Mouse (Mus musculus) testis, postnatal 10 days (tissue): Measurements from ENCODE around the gene Sez6.

ENCODE experiments used
- DNase-seq: peaks from one replicate; pipeline ENCODE4 v3.0.0; 2021; ENCODE audit warnings: low spot score

Gene Sez6

GRCm38 (mm10) chr11:77950125-77950685, 19.6 kb downstream of the Sez6 start:
- DNase-seq, result no peak

- no peak for DNase-seq
These were observed 20.2 kb downstream of the Sez6 start for GRCm38 (mm10) chr11:77950797-77951228.

DNA sequence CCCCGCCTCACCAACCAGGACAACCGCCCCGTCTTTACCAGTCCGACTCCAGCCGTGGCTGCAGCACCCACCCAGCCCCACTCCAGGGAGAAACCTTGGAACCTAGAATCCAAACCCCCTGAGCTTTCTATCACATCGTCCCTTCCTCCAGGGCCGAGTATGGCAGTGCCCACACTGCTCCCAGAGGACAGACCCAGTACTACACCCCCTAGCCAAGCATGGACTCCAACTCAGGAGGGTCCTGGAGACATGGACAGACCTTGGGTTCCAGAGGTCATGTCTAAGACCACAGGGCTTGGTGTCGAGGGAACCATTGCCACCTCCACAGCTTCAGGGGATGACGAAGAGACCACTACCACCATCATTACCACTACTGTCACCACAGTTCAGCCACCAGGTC, 23.1 kb downstream of the Sez6 start:
- DNase-seq, result no peak

DNA sequence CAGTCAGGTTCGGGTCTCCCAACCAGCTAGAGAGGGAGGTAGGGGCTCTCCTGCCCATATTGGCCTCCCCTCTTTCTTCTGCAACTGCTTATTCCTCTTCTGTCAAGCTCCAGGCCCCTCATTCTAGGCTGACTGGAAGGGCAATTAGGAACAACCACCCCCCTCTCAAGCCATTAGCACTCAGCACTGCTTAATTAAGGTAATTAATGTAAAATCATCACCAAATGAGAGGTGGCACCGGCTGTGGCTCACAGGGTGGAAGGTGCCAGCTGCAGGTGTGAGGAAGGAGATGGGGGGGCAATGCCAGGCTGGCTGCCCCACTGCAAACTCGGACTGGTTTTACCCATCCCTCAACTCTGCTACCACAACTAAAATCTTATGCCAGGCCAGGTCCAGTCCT, 25.8 kb downstream of the Sez6 start:
- DNase-seq, result no peak

DNA sequence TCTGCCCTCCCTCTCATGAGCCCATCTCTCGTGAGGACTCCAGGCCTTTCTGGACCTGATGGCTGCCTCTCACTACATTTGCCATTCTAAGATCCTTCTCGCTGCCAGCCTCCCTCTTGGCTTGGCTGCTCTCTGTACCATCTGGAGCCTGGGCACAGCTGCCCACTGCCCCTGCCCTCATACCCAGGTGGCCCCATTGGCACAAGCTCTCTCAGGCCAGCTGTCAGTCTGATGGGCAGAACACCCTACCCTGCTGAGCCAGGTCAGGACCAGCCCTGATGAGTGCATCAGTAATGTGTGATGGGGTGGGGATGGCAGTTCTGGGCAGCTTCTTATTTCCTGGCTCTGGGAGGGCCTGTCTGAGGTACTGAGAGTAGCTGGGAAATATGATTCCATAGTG, 27.7 kb downstream of the Sez6 start:
- DNase-seq, result no peak

- no peak for DNase-seq
These were observed 28.3 kb downstream of the Sez6 start for GRCm38 (mm10) chr11:77958932-77959331.

- no peak for DNase-seq
These were observed 29.6 kb downstream of the Sez6 start for GRCm38 (mm10) chr11:77960199-77960598.

GRCm38 (mm10) chr11:77960898-77961297, 30.3 kb downstream of the Sez6 start:
- DNase-seq, result no peak

DNA sequence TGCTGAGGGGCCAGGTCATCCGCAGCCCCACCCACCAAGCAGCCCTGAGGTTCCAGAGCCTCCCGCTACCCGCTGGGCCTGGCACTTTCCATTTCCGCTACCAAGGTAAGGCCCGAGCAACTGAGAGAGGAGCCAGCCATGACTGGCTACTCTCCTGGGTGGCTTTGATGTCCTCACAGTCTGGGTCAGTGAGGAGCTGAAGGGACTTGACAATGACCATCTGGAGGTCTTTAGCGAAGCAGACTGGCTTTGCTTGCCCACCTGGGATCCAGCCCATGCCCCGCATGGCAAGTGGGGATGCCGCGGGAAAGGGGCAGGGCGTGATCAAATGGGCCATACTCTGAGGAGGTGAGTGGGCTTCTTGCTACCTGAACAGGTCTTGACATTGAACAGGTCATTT, 32.3 kb downstream of the Sez6 start:
- DNase-seq, result no peak

- no peak for DNase-seq
These were observed 34.0 kb downstream of the Sez6 start for GRCm38 (mm10) chr11:77964415-77965095.

DNA sequence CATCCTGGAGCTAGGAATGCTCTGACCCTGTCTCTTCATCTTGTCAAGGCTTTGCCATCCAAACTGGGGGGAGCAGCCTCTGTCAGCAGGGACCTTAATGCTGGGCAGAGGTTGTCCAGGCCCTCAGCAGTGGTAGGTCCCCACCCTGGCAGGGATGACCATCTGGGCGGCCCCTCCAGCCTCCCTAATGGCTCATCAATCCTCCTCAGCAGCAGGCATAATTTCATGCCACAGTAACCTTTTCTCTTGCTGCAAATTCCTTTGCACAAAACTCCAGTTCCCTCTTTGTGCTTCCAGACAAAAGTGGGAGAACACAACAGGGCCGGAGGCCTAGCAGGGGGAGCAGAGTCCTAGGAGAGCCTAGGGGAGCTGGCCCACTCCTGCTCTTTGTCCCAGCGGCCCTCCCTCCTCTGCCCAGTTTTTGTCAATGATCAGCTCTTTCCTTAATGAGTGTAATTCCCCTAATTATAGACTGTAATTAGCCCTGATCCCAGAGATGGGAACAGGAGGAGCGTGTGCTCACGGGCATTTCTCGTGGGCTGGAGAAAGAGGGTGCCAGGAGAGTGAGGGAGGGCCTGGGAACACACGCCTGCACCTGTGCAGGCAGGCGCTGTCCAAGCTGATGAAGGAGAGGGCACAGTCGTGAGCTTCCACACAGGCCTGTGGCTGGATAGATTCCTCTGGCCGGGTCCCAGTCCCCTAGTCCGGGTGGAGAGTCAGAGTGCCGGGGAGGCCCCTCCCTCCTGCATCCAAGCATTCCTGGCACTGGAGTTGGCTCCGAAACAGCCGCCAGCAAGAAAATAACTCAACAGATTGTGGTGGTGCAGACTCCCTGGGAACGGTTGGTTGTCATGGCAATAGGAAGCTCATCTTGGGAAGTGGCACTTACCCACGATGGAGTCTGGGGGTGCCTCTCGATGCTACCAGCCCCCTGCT, 34.8 kb downstream of the Sez6 start:
- no peak for DNase-seq

DNA sequence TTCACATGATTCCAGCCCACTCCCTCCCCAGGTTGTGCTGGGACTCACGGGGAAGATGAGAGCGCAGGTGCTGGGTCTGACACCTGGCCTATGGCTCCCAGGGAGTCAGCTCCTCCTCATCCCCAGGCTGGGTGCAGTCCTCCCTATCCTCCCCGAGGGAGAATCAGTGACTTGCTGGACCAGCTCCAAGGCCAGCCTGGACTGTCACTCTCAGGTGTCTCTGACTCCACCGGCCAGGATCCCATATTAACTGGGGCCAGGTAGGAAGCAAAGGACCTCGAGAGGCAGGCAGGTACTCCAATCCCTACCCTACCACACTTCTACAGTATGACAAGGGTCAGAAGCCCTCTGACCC, 35.4 kb downstream of the Sez6 start:
- no peak for DNase-seq

- peak; percentile 85 for DNase-seq
These were observed 36.5 kb downstream of the Sez6 start for GRCm38 (mm10) chr11:77967114-77967513.

GRCm38 (mm10) chr11:77968786-77969185, 38.2 kb downstream of the Sez6 start:
- DNase-seq, result no peak

- no peak for DNase-seq
These were observed 40.1 kb downstream of the Sez6 start for GRCm38 (mm10) chr11:77970718-77971117.

DNA sequence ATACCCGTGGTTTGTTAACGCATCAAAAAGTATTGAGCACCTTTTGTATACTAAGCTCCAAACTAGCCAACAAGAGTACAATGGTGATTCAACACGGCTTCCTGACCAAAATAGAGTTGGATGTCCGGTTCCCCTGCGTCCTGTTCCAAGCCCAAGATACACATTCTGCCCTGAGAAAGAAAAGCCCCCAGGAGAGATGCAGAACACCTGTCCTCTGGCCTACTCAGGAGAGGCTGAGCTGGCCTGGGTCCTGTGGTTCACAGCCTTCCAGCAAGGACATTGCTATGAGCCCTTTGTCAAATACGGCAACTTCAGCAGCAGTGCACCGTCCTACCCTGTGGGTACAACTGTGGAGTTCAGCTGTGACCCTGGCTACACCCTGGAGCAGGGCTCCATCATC, 42.9 kb downstream of the Sez6 start:
- no peak for DNase-seq

GRCm38 (mm10) chr11:77974325-77974724, 43.7 kb downstream of the Sez6 start:
- DNase-seq, result no peak

- peak; percentile 22 for DNase-seq
These were observed 45.3 kb downstream of the Sez6 start for GRCm38 (mm10) chr11:77975873-77976272.

GRCm38 (mm10) chr11:77978161-77978560, 47.6 kb downstream of the Sez6 start:
- DNase-seq, result no peak

DNA sequence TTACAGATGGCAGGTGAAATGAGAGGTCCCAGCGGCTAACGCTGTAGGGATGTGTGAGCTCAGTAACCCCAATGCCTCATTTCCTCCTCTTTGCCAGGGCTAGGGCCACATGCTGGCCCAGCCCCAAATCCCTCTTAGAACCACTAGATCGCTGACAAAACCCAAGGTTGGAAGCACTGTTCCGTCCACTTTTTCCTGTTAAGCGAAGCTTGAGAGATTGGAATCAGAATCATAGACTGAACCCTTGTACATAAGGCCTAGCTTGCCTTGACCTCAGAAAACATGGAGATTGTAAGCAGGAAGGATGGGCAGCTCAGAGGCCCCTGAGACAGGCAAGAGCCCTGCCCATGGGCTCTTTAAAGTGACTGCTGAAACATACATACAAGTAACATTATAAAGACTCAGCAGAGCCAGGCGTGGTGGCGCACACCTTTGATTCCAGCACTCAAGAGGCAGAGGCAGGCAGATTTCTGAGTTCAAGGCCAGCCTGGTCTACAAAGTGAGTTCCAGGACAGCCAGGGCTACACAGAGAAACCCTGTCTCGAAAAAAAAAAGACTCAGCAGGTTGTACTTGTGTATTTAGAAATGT, 48.7 kb downstream of the Sez6 start:
- no peak for DNase-seq

DNA sequence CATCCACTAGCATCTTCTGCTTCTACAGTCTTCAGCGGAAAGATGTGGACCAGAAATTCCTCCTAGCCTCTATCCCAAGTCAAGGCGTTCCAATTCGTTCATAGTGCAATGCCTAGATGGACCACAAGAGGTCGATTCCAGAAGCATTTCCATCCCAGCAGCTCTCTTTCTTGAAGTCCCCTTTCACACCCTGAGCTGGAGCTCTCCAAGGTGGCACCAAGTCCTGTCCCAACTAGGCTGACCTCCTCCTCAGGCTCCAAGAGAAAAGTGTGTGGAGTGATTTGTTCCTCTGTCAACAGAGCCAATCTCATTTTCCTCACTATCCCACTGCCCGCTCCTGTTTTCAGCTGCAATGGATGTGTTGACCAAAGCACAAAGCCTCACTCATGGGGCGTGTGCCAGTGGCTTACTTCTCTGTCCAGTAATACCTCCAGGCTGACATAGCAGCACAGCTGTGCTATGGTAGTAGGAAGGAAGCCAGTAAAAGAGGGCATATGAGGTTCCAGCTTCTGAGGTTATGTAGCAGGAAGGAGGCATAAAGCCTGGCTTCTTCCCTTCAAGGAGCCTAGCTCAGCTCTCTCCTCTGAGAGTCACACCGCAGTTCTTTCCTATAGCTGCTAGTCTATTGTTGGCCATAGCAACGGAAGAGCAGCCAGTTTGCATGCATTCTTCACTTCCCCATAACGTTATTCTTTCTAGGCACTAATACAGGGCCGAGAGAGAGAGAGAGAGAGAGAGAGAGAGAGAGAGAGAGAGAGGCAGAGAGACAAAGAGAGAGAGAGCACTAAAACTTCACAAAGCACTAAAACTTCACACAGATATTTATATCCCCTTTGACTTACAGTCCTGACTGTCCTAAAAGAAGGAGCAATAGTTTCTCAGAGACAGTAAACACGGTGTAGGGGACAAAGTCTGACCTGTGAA, 49.9 kb downstream of the Sez6 start:
- DNase-seq, result peak; percentile 77
